Mouse (Mus musculus): ENCODE results near the gene Crip1.
A peak's percentile ranks its signal among the peaks of the same experiment; 100 is the strongest.
"Not testable (repeated sequence)": the region's sequence is repeated elsewhere in the genome, so short reads cannot be mapped to it uniquely, and the experiment has no call there.

Gene Crip1

GRCm38 (mm10) chr12:113185442-113186291 lies 39.6 kb downstream of the Crip1 start, which contains the start of gene Tmem121:
Tmem121 (plus strand) TSS chr12:113185930.
- ATAC-seq (ENCODE audit: low TSS enrichment), result peak; percentile 62

- ATAC-seq (ENCODE audit: low TSS enrichment), result no peak
These were observed 40.4 kb downstream of the Crip1 start for GRCm38 (mm10) chr12:113186326-113187010.

- ATAC-seq (ENCODE audit: low TSS enrichment), result no peak
These were observed 40.9 kb downstream of the Crip1 start for GRCm38 (mm10) chr12:113187011-113187375.

- ATAC-seq (ENCODE audit: low TSS enrichment), result peak; percentile 78
These were observed 41.6 kb downstream of the Crip1 start for GRCm38 (mm10) chr12:113187584-113188295.

GRCm38 (mm10) chr12:113188349-113189055 lies 42.4 kb downstream of the Crip1 start:
- ATAC-seq (ENCODE audit: low TSS enrichment), result no peak

- peak; percentile 27; the same call in 1 of the 2 replicates for ATAC-seq (ENCODE audit: low TSS enrichment)
These were observed 47.3 kb downstream of the Crip1 start for GRCm38 (mm10) chr12:113193423-113193822.

- not testable (repeated sequence) for ATAC-seq (ENCODE audit: low TSS enrichment)
These were observed 53.0 kb downstream of the Crip1 start for GRCm38 (mm10) chr12:113199132-113199531.

- ATAC-seq (ENCODE audit: low TSS enrichment), result no peak
These were observed 55.2 kb downstream of the Crip1 start for GRCm38 (mm10) chr12:113201301-113201700.

- ATAC-seq (ENCODE audit: low TSS enrichment), result no peak
These were observed 55.9 kb downstream of the Crip1 start for GRCm38 (mm10) chr12:113202008-113202407.
